Mouse (Mus musculus) urinary bladder, postnatal 10 days (tissue): ENCODE measurements around the gene H2-T24.
"Not testable (repeated sequence)": the region's sequence is repeated elsewhere in the genome, so short reads cannot be mapped to it uniquely, and the experiment has no call there.

Experiments used
- DNase-seq: peaks from one replicate; pipeline ENCODE4 v3.0.0; 2022; ENCODE audit warnings: low spot score

H2-T24 gene

DNA sequence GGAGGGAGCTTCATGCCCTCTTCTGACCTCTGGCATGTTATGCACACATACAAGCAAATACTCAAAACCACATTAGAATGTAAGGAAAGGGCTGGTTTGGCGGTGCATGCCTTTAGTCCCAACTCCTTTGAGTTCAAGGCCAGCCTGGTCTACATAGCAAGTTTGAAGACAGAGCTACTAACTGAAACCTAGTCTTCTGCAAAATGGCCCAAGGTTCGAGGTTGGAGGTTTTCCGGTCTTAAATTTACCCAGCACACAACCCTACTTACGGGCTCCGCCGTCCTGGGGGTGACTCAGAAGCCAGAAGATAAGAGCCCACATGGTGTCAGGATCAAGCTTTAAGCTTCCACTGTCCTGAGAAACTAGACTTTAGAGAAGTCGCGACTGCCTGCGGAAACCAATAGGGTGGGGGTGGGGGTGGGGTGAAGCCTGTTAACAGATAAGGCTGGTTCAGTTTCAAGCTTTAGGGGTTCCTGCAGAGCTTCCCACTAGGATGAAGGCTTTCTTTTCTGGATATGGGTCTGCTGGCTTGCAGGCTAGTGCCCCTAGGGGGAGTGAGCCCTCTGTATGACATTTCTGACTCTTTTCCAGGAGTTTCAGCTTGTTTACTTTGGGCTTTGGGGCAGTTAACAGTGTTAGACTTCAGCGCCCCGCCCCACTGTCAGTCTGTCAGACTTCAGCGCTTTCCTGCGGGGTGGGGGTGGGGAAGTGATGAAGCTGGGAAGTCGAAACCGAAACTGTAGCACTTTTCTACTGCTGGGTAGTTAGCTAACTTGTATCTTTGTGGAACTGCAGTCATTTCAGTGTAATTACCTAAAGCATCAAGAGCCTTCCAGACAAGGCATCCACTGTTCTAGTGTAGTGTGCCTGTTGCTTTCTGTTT lies at the start of gene H2-T24:
Gene H2-T24 (minus strand): TSS at position 370 of the 883 bp plus-strand sequence.
- no peak for DNase-seq

DNA sequence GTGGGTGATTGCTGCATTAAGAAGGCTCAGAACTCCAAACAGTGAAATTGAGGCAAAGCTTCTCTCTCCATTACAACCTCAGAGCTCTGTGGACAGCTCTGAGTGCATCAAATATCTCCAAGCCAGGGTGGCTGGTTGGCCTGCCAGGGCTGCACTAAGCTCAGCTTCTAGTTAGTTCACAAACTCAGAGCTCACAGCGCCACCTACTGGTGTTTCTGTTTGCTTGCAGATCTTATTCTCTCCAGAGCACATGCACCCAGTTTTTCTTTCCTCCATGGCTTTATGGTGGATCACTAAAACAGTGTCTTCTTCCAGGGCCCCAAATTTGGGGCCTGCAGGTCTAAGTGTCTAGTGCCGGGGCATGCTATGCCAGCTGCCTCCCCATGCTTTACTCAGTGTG lies 40.5 kb upstream of the H2-T24 start:
- peak; percentile 67 for DNase-seq

DNA sequence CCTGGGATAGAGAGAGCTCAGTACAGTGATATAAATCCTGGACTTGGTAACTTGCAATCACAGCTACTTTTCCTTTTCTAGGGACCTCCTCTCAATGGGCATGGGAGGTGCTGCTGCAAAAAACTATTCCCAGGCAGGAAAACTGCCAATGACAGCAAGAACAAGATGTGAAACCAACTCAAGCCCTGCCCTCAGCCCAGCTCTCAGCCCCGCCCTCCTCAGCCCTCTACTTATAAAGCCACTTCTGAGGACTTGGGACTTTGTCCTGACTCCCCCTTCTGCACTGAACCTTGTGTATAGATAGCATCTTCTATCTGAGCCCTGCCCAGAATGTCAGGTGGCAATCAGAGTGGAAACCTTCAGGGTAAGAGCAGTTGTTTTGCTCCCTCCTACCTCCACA lies 38.0 kb upstream of the H2-T24 start, which contains the start of gene Gm11127:
Gene Gm11127 (minus strand): TSS at position 10 of the 400 bp plus-strand sequence.
- not testable (repeated sequence) for DNase-seq

DNA sequence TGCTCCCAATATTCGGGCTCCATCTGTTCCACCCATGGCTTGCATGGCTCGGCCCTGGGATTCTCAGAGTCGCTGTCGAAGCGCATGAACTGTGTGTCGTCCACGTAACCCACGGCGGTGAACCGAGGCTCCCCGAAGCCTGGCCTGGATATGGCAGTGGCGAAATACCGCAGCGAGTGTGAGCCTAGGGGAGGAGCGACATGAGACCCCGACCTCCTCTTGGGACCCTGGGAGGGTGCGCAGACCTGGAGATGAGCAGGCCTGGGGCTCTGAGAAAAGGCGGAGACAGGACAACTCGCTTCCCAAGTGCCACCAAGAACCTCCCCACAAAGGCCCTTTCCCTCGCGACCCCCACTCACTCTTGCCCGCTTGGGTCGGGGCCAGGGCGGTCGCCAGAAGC lies 37.6 kb upstream of the H2-T24 start:
- not testable (repeated sequence) for DNase-seq

DNA sequence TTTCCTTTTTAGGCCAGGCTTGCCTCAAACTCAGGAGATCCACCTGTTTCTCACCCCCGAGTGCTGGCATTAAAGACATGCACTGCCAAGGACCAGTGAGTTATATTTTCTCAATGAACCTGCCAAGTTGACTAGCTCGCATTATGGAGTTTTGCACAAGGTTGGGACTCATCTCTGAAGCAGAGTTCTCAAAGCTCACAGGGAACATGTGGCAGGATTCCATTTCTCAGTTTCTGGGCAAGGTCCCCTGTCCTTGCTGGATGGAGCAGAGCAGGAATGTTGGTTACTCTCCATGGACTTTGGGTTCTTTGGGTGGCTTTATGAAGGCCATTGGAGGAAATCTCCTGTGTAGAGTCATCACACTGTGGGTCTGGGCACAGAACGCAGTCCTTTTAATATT lies 22.9 kb upstream of the H2-T24 start:
- no peak for DNase-seq

DNA sequence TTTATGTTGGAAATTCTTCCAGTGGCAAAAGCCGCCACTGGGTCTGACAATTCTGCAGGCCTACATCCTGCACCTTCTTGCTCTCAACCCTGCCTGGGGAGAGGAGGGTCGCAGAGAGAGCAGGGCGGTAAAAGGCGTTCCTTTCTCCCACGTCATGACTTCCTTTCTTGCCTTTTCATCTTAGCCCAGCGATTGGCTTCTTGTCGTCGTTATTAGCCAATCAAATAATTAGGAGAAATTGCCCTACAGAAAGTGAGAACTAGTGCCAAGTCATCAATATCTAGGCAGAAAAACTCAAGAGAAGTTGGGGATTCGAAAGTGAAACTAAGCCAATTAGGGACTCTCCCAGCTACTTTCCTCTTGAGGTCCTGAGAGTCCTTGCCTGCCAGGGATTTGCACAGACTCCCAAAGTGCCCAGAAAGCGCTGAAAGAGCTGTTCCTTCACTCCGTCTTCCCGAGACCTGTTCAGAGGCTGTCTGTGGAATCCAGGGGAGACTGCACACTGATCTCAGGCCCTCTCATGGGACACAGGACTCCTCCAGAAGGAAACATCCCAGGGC lies 22.3 kb upstream of the H2-T24 start, which contains the start of the genes H2-T22 and Gm6034:
Gene H2-T22 (minus strand): TSS at position 138 of the 560 bp plus-strand sequence.
Gene Gm6034 (plus strand): TSS at position 352 of the 560 bp plus-strand sequence.
- not testable (repeated sequence) for DNase-seq

DNA sequence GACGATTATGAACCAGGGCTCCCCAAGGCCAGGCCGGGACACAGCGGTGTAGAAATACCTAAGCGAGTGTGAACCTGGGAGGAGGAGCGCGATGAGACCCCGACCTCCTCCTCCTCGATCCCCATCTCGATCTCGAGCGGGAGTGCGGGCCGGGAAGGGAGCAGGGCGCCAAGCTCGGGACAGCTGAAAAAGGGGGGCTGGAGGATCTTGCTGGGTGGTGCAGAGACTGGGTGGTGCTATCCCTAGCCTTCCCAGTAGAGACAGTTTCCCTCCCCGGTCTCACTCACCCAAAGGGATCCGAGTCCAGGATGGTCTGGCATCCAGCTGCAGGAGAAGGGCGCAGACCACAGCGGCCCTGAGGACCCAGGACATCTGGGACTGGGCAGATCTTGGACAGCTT lies 21.7 kb upstream of the H2-T24 start:
- not testable (repeated sequence) for DNase-seq

DNA sequence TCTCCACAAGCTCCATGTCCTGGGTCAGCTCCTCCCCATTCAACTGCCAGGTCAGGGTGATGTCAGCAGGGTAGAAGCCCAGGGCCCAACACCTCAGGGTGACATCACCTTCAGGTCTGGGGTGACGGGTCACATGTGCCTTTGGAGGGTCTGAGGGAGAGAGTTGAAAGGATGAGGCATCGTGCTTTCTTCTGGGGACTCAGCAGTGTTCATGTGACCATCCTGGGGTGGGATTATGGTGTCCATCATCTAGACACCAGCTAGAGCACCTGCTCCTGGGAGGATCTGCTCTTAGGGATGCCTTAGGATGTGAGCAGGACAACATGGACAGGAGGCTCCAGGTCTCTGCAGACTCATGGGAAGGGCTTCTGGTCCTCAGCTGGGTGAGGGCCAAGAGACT lies 20.2 kb upstream of the H2-T24 start:
- DNase-seq = not testable (repeated sequence)

DNA sequence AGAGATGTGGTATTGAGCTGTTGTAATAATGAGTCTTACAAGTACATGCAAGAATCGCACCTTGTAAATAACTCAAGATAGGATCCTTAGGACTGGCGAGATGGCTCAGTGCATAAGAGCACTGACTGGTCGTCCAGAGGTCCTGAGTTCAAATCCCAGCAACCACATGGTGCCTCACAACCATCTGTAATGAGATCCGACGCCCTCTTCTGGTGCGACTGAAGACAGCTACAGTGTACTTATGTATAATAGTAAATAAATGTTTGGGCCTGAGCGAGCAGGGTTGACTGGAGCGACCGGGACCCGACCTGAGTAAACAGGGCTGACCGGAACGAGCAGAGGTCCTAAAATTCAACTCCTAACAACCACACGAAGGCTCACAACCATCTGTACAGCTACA lies 15.8 kb upstream of the H2-T24 start:
- DNase-seq = not testable (repeated sequence)

DNA sequence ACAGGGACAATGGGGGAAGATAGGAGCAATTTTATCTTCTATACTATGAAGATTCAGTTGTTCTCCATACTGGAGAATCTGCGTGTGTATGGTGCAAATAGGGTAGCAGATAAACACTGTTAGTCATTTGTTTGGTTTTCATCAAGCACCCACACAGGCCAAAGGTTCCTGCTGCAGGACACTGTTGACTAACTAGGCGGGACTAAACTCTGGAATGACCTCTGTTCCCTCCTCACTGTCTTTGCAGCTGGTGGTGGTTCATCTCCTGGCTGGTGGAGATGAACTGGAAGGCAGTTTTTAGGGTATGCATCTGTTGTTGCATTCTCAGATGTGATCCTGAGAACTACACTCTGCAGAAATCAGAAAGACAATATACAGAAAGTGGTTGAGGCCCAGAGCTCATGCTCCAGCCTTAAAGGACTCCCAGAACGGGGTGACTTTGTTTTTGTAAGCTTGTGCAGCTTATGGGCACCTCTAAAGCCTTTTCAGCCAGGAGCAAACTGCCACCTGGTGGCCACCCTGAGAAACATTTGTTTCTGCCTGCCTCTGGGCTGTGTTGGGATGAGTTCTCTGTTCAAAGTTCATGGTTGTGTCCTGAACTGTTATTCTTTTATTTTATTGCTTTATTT lies 14.8 kb upstream of the H2-T24 start:
- not testable (repeated sequence) for DNase-seq

DNA sequence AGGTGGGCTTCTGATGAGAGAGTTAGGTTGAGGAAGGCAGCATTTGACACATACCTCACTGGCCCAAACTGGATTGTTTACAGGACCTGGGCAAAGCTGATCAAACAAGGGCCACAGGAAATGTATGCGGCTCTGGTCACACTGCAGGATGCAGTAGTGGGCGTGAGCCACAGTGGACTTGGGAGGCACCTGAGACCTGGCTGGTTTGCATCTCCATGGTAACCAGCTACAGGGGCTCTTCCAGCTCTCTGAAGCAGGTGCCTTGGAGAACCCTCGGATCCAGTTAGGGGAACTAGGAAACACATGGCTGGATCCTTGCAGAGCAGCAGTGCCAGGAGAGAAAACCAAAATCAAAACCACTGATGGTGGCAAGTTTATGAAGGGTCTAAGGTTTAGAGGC lies 14.2 kb upstream of the H2-T24 start:
- not testable (repeated sequence) for DNase-seq

DNA sequence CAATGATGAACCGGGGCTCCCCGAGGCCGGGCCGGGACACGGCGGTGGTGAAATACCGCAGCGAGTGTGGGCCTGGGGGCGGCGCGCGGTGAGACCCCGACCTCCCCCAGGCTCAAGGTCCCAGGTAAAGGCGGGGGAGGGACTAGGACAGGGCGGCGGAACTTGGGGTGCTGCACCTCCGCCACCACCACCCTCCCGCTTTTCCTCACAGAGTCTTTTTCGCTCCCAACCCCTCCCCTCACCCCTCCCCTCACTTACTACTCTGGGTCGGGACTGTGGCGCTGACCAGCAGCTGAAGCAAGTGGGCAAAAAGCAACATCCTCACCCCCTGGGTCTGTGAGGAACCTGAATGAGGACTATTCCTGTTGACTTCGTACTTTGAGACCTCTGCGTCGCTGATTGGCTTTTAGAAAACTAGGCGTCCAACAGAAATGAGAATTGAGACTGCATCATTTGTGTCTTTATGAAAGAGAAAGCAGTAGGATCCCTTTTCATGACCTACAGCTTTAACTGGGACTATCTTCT lies 12.1 kb upstream of the H2-T24 start, which contains the start of gene H2-T23:
Gene H2-T23 (minus strand): TSS at position 505 of the 525 bp plus-strand sequence.
- not testable (repeated sequence) for DNase-seq

DNA sequence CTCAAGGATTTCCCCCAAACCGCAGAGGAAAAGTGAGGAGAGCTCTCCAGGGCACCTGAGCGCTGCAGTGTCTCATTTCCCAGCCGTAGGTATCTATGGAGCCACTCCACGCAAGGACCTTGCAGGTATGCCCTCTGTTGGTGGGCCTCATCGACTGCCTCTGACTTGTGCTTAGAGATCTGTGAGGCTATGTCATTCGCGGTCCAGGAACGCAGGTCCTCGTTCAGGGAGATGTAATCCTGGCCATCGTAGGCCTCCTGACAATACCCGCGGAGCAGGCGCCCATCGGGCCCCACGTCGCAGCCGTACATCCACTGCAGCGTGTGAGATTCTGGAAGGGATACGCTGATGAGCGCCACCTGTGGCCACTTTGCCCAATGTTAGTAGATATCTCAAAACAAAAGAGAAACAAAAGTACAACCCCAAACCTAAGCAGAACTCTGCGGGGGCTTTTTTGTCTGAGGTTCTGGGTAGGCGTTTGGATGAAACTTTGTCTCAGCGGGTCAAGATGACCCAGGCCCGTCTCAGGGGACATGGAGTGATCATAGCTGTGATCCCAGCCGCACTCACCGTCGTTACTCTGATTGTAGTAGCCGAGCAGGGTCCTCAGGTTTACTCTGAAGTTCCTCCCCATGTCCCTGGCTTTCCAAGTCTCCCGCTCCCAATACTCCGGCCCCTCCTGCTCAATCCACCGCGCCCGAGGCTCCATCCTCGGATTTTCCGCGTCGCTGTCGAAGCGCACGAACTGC lies 11.4 kb upstream of the H2-T24 start:
- DNase-seq = not testable (repeated sequence)

DNA sequence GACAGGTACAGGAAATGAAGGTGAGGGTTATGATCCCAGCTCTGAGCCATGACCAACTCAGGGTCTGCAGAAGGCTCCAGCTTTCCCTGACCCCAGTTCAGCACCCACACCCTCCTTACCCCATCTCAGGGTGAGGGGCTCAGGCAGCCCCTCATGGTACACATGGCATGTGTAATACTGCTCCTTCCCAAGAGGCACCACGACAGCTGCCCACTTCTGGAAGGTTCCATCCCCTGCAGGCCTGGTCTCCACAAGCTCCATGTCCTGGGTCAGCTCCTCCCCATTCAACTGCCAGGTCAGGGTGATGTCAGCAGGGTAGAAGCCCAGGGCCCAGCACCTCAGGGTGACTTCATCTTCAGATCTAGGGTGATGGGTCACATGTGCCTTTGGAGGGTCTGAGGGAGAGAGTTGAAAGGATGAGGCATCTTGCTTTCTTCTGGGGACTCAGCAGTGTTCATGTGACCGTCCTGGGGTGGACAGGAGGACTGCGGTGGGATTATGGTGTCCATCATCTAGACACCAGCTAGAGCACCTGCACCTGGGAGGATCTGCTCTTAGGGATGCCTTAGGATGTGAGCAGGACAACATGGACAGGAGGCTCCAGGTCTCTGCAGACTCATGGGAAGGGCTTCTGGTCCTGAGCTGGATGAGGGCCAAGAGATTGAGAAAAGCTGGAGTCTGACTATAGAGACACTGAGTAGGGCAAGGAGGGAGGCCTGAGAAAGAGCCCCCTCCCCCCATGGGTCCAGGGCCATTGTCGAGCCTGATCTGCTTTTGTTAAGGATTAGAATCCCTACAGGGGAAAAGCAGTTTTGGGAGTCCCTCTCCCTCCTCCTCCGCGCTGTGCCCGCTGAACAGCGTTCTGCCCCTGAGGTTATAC lies 10.6 kb upstream of the H2-T24 start:
- DNase-seq = not testable (repeated sequence)

DNA sequence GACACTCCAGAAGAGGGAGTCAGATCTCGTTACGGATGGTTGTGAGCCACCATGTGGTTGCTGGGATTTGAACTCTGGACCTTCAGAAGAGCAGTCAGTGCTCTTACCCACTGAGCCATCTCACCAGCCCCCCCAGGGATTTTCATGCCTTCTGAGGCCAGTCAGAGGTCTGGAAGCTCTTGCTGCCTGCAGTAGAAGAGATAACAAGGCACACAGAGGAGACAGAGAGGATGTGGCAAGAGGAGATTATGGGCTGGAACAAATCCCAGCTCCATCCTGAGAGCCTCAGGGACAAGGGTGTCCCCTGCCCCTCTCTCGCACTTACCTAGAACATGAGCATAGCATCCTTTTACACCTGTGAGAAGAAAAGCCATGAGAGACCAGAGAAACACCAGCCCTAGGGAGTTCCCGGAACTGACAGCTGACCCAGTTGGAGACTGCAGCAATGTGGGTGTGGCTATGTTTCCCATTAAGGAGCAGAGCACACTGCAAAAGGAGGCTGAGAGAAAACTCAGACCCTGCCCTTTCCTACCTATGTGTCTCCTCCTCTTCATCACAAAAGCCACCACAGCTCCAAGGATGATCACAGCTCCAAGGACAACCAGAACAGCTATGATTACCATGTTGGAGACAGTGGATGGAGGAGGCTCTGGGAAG lies 9.8 kb upstream of the H2-T24 start:
- DNase-seq = not testable (repeated sequence)

DNA sequence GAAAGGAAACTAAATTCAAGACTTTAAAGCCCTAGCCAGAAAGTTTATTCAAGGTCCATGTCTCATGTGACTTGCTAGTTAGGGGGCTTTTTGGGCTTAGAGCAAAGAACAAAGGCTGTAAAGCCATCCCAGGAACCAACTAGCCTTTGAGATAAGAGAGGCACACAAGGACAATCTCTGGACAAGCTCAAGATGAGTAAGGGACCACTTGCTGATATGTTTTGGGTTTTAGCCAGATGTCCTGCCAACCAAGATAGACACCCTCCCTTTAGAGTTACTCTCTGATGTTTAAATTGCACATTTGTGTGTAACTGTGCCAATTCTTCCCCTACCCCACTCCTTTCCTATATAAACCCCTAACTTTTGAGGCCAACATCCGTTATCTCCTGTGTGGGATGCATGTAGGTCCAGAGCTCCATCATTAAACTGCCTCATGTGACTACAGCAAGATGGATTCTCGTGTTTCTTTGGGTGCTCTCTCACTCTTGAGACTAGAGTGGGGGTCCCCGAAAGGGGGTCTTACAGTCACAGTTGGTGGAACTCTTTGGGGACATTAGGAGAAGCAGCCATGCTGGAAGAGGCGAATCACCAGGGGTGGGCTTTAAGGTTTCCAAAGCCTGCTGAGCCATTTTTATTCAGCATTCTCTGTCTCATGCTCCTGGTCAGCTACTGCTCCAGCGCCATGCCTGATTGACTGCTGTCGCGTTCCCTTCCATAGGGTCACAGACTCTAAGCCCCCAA lies 8.7 kb upstream of the H2-T24 start:
- no peak for DNase-seq

DNA sequence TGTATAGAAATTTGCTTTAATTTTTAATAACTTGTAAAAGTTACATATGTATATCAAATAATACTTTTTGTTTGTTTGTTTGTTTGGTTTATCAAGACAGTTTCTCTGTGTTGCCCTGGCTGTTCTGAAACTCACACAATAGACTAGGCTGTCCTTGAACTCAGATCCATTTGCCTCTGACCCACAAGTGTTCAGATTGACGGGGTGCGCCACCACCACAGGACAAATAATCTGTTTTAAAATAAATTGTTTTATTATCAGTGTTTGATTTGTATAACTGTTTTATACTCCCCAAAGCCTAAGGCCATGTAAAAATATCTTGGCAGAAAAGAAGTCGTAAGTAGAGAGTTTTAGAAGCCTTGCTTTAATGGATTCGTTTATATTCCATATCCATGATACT lies 7.3 kb upstream of the H2-T24 start:
- DNase-seq = no peak

DNA sequence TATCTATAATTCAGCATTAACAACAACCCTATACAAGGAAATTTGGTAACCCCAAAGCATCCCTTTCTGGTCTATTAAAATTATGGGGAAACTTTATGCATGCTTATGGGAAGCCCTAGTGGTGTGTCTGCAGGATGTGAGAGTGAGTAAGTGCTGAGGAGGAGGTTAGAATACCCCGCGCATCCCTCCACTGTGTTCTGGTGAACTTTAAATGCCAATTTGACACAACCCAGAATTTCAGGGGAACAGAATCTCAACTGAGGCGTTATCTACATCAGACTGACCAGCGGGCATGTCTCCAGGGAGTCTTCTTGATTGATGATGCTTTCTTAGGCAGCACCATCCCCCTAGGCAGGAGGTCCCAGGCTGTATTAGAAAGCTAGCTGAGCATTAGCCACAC lies 5.5 kb upstream of the H2-T24 start:
- DNase-seq = no peak

DNA sequence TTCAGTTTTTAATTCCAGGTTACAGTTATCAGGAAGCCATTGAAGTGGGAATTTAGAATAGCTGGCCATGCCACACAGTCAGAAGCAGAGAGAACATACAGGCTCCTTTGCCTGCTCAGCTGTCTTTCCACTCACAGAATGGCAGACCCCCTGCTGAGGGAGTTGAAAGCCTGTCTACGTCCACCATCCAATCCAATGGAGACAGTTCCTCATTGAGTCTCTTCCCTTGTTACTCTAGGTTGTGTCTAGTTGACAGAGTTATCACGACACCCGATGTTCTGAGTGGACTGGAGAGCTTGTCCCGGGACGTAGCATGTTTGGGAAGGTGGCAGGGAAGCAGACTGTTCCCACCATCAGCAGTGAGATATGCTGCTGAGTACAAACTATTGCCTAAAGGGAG lies 4.8 kb upstream of the H2-T24 start:
- DNase-seq = no peak
